Comparison of ENCODE assay signal across 11 mouse cellular contexts in genomic region chr4:131821161-131821731, GRCm38 (mm10). TPM values are rescaled to one million over a fixed set of nuclear protein-coding genes. Genes with fewer than 3 reads are reported as not detected.
DNase-seq lines count a peak whose midpoint lies in the region; ATAC-seq and TF ChIP-seq lines count a peak whose summit lies in the region.
"Had no signal": no experiment of that assay in that cellular context is flagged by ENCODE, and none has a peak within 500 bp of the region (broad histone marks: within the 10 kb centered on the region; RNA-seq: fewer than 3 reads in every experiment).

No protein-coding gene starts in this region.

- H3K4me3 ChIP-seq in embryonic facial prominence, embryonic 15.5 days (replicated peaks), result no peak overlapping the region
- no peak overlapping the region for H3K4me3 ChIP-seq in hindbrain, embryonic 13.5 days
- no peak overlapping the region for H3K4me3 ChIP-seq in midbrain, postnatal 0 days (ENCODE audit: low read depth, low read length)
- no peak overlapping the region for H3K4me3 ChIP-seq in lung, postnatal 0 days (ENCODE audit: low read depth, low read length)
- H3K4me3 ChIP-seq: layer of hippocampus, adult 2 months; liver, embryonic 15.5 days had no signal

- no peaks in the 10 kb centered on the region for H3K9me3 ChIP-seq in embryonic facial prominence, embryonic 15.5 days (replicated peaks)
- H3K9me3 ChIP-seq in hindbrain, embryonic 13.5 days, result no peaks in the 10 kb centered on the region
- no peaks in the 10 kb centered on the region for H3K9me3 ChIP-seq in midbrain, postnatal 0 days (ENCODE audit: low read length)
- no peaks in the 10 kb centered on the region for H3K9me3 ChIP-seq in lung, postnatal 0 days (ENCODE audit: low read length)
- H3K9me3 ChIP-seq: liver, embryonic 15.5 days had no signal

- no peak overlapping the region for H3K4me2 ChIP-seq in embryonic facial prominence, embryonic 15.5 days (replicated peaks)
- H3K4me2 ChIP-seq in hindbrain, embryonic 13.5 days, result no peak overlapping the region
- H3K4me2 ChIP-seq in midbrain, postnatal 0 days (ENCODE audit: low read depth, low read length, poor library complexity, severe bottlenecking), result peak overlapping the region; percentile 16; the same call in 1 of the 2 replicates
- no peak overlapping the region for H3K4me2 ChIP-seq in lung, postnatal 0 days (replicated peaks; ENCODE audit: low read depth, low read length)
- H3K4me2 ChIP-seq: liver, embryonic 15.5 days had no signal

- TF ChIP-seq EP300 in lung, postnatal 0 days (IDR thresholded peaks at IDR 0.05), result no peak

- H3K27ac ChIP-seq in embryonic facial prominence, embryonic 15.5 days (replicated peaks), result no peak overlapping the region
- H3K27ac ChIP-seq in hindbrain, embryonic 13.5 days, result no peak overlapping the region
- H3K27ac ChIP-seq in midbrain, postnatal 0 days (ENCODE audit: low read depth, low read length), result no peak overlapping the region
- H3K27ac ChIP-seq in lung, postnatal 0 days (ENCODE audit: low read length), result no peak overlapping the region
- H3K27ac ChIP-seq: layer of hippocampus, adult 2 months; liver, embryonic 15.5 days had no signal

- no peak overlapping the region for H3K9ac ChIP-seq in embryonic facial prominence, embryonic 15.5 days
- 0 out of 2 replicates have a peak overlapping the region, but pooled peaks have one; percentile 13 for H3K9ac ChIP-seq in hindbrain, embryonic 13.5 days
- H3K9ac ChIP-seq in midbrain, postnatal 0 days (replicated peaks; ENCODE audit: low read length, poor library complexity, severe bottlenecking), result no peak overlapping the region; the same call in 1 of the 2 replicates
- no peak overlapping the region for H3K9ac ChIP-seq in lung, postnatal 0 days (replicated peaks; ENCODE audit: low read depth)
- H3K9ac ChIP-seq: liver, embryonic 15.5 days had no signal

- H3K27me3 ChIP-seq in embryonic facial prominence, embryonic 15.5 days, result no peaks in the 10 kb centered on the region
- H3K27me3 ChIP-seq in hindbrain, embryonic 13.5 days, result 0 out of 2 replicates have a peak, but pooled peaks cover 19% of the 10 kb centered on the region
- H3K27me3 ChIP-seq in midbrain, postnatal 0 days (ENCODE audit: insufficient read depth, low read length), result no peaks in the 10 kb centered on the region; the same call in 1 of the 2 replicates
- no peaks in the 10 kb centered on the region for H3K27me3 ChIP-seq in lung, postnatal 0 days (replicated peaks; ENCODE audit: insufficient read depth, low read length)

- WGBS in embryonic facial prominence, embryonic 15.5 days, result 34% methylated on average over 16 of the region's 16 CpGs
- 27% methylated on average over 16 of the region's 16 CpGs for WGBS in hindbrain, embryonic 13.5 days
- WGBS in midbrain, postnatal 0 days, result 13% methylated on average over 16 of the region's 16 CpGs
- 64% methylated on average over 16 of the region's 16 CpGs for WGBS in lung, postnatal 0 days

- peak; percentile 83 for DNase-seq in brain, adult 2 months (ENCODE audit: low read depth, low spot score)
- peak; percentile 49 for DNase-seq in midbrain, postnatal 0 days (ENCODE audit: low spot score)
- DNase-seq in lung, postnatal 0 days (ENCODE audit: low spot score), result no peak
- no peak for DNase-seq in testis, postnatal 14 days (ENCODE audit: low spot score)
- DNase-seq in ovary, postnatal 10 days (ENCODE audit: low spot score), result no peak
- DNase-seq: cerebellum, postnatal 14 days; thymus, adult 2 months had no signal

- peaks cover 24% of the 10 kb centered on the region for H3K4me1 ChIP-seq in embryonic facial prominence, embryonic 15.5 days
- peaks cover 23% of the 10 kb centered on the region for H3K4me1 ChIP-seq in hindbrain, embryonic 13.5 days (replicated peaks)
- H3K4me1 ChIP-seq in midbrain, postnatal 0 days (ENCODE audit: insufficient read depth, low read length), result peaks cover 4% of the 10 kb centered on the region; the same call in 1 of the 2 replicates
- H3K4me1 ChIP-seq in lung, postnatal 0 days (ENCODE audit: insufficient read depth, low read depth, low read length), result no peaks in the 10 kb centered on the region

- 0 out of 2 replicates have a peak, but pooled peaks have one; percentile 45 for ATAC-seq in embryonic facial prominence, embryonic 15.5 days (ENCODE audit: insufficient number of reproducible peaks, low FRiP score, low TSS enrichment, low read depth)
- ATAC-seq in hindbrain, embryonic 13.5 days (ENCODE audit: low FRiP score), result 0 out of 2 replicates have a peak, but pooled peaks have one; percentile 28
- peak; percentile 41; the same call in 1 of the 2 replicates for ATAC-seq in midbrain, postnatal 0 days (ENCODE audit: low FRiP score)
- ATAC-seq in lung, postnatal 0 days, result no peak

- H3K36me3 ChIP-seq in embryonic facial prominence, embryonic 15.5 days, result no peaks in the 10 kb centered on the region; the same call in 1 of the 2 replicates
- no peaks in the 10 kb centered on the region for H3K36me3 ChIP-seq in hindbrain, embryonic 13.5 days
- H3K36me3 ChIP-seq in midbrain, postnatal 0 days (ENCODE audit: insufficient read depth, low read length), result 0 out of 2 replicates have a peak, but pooled peaks cover 8% of the 10 kb centered on the region
- no peaks in the 10 kb centered on the region for H3K36me3 ChIP-seq in lung, postnatal 0 days (ENCODE audit: insufficient read depth, low read length)
- H3K36me3 ChIP-seq: liver, embryonic 15.5 days had no signal

- no peak for TF ChIP-seq CTCF in midbrain, postnatal 0 days (IDR thresholded peaks at IDR 0.05)
- TF ChIP-seq CTCF in lung, postnatal 0 days (IDR thresholded peaks at IDR 0.05), result no peak

RNA-seq across cellular contexts. Expression of gene Ptpru, which starts 16.8 kb away (rescaled TPM):
- 26.7 and 27.4 TPM in 2 replicates for polyA plus RNA-seq in embryonic facial prominence, embryonic 15.5 days (2015; fragmentation: Nextera tagmentation; extraction: Ambion mirVana)
- 13.2 and 18.6 TPM in 2 replicates for polyA plus RNA-seq in hindbrain, embryonic 13.5 days (2015; fragmentation: Nextera tagmentation; extraction: Ambion mirVana)
- 34.2 and 37.0 TPM in 2 replicates for total RNA-seq in midbrain, postnatal 0 days (2014; rRNA removed)
- polyA plus RNA-seq in midbrain, postnatal 0 days (2015; fragmentation: Nextera tagmentation; extraction: Ambion mirVana), result 22.2 and 22.8 TPM in 2 replicates
- polyA plus RNA-seq in lung, postnatal 0 days (2015; fragmentation: Nextera tagmentation; extraction: Ambion mirVana), result 8.5 and 9.3 TPM in 2 replicates

RNA-seq across cellular contexts. Expression of gene Mecr, which starts 22.0 kb away (rescaled TPM):
- polyA plus RNA-seq in embryonic facial prominence, embryonic 15.5 days (2015; fragmentation: Nextera tagmentation; extraction: Ambion mirVana), result 41.9 and 49.7 TPM in 2 replicates
- polyA plus RNA-seq in hindbrain, embryonic 13.5 days (2015; fragmentation: Nextera tagmentation; extraction: Ambion mirVana), result 36.9 and 38.5 TPM in 2 replicates
- total RNA-seq in midbrain, postnatal 0 days (2014; rRNA removed), result 24.5 and 28.7 TPM in 2 replicates
- polyA plus RNA-seq in midbrain, postnatal 0 days (2015; fragmentation: Nextera tagmentation; extraction: Ambion mirVana), result 30.4 and 31.7 TPM in 2 replicates
- polyA plus RNA-seq in lung, postnatal 0 days (2015; fragmentation: Nextera tagmentation; extraction: Ambion mirVana), result 20.6 and 21.2 TPM in 2 replicates

RNA-seq across cellular contexts. Expression of gene Srsf4, which starts 52.2 kb away (rescaled TPM):
- 101 and 103 TPM in 2 replicates for polyA plus RNA-seq in embryonic facial prominence, embryonic 15.5 days (2015; fragmentation: Nextera tagmentation; extraction: Ambion mirVana)
- polyA plus RNA-seq in hindbrain, embryonic 13.5 days (2015; fragmentation: Nextera tagmentation; extraction: Ambion mirVana), result 115 and 119 TPM in 2 replicates
- 29.3 and 30.2 TPM in 2 replicates for total RNA-seq in midbrain, postnatal 0 days (2014; rRNA removed)
- polyA plus RNA-seq in midbrain, postnatal 0 days (2015; fragmentation: Nextera tagmentation; extraction: Ambion mirVana), result 82.6 and 86.2 TPM in 2 replicates
- polyA plus RNA-seq in lung, postnatal 0 days (2015; fragmentation: Nextera tagmentation; extraction: Ambion mirVana), result 62.6 TPM in 2 replicates

Comparison
In these comparisons a context has a peak if more than half of its experiments do, and no peak if none do; other contexts are left out.
1. DNase-seq: peak in brain, adult 2 months (single experiment) and midbrain, postnatal 0 days (single experiment); none in lung, postnatal 0 days (single experiment), testis, postnatal 14 days (single experiment) and ovary, postnatal 10 days (single experiment).